Mouse (Mus musculus) 3T3-L1 (cell line): ENCODE measurements around the gene Arhgef12.
"Not testable (repeated sequence)": the region's sequence is repeated elsewhere in the genome, so short reads cannot be mapped to it uniquely, and the experiment has no call there.

Experiments
- DNase-seq: peaks from one replicate; pipeline ENCODE4 v3.0.0-alpha.2; 2015; ENCODE audit warnings: low read depth, low spot score

The Arhgef12 gene

GRCm38 (mm10) chr9:43003017-43003416 is 104.0 kb downstream of the Arhgef12 start:
- no peak for DNase-seq

GRCm38 (mm10) chr9:43000595-43001250 is 106.3 kb downstream of the Arhgef12 start:
- no peak for DNase-seq

- DNase-seq, result peak; percentile 91
Observed at GRCm38 (mm10) chr9:43000070-43000469, 107.0 kb downstream of the Arhgef12 start.

GRCm38 (mm10) chr9:42997526-42997925 is 109.5 kb downstream of the Arhgef12 start:
- no peak for DNase-seq

DNA sequence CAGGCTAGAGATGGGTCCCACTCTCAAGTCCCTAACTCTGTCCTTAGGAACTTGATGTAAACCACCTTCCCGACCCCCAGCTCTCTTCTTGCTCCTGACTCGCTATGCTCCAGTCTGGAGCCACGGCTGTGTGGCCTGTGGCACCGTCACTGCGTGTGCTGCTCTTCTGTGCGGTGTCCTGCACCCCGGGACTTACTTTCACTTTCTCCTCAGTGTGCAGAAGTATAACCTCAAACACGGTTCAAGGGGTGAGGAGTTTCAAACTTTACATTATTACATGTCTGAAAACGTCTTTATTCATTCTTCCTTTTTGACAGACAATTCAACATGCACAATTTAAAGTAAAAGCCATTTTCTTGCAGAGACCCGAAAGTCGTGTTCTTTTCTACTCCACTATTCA is 111.7 kb downstream of the Arhgef12 start:
- DNase-seq, result no peak

- DNase-seq, result no peak
Observed at GRCm38 (mm10) chr9:42994708-42995107, 112.3 kb downstream of the Arhgef12 start.

DNA sequence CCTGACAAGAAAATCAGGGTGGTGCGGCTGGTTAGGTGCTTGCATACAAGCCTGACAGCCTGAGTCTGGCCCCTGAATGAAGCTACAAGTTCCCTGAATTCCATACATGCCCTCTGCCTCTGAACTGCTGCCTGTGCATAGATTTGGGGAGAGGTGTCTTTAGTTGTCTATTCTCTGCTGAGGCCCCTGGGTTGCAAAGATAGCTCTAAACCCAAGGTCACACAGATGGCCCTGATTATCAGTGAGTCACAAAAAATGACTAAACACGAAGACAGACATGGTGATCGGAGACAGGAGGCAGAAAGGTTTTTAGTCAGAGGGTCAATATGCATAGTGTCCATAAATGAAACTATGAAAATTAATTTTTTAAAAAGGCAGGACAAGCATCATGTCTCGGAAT is 113.4 kb downstream of the Arhgef12 start:
- DNase-seq, result peak; percentile 25

DNA sequence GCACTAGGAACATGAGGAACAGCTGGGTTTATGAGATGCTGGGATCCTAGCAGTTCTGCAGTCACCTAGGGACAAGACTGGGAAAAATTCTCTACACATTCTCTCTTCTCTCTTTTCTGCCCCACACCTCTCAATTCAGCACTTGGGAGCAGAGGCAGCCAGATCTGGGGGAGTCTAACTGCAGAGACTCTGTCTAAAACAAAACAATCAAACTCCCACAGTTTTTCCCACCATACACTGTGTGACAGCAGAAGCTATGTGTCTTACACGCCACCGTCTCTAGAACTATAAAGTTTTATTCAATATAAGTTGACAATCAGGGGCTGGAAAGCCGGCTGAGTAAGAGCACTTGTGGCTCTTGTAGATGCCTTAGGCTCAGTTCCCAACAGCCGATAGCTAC is 119.1 kb downstream of the Arhgef12 start:
- no peak for DNase-seq

- no peak for DNase-seq
Observed at GRCm38 (mm10) chr9:42968894-42969521, 138.0 kb downstream of the Arhgef12 start.

- DNase-seq, result no peak
Observed at GRCm38 (mm10) chr9:42967731-42968130, 139.3 kb downstream of the Arhgef12 start.

- not testable (repeated sequence) for DNase-seq
Observed at GRCm38 (mm10) chr9:42964809-42965208, 142.2 kb downstream of the Arhgef12 start.

DNA sequence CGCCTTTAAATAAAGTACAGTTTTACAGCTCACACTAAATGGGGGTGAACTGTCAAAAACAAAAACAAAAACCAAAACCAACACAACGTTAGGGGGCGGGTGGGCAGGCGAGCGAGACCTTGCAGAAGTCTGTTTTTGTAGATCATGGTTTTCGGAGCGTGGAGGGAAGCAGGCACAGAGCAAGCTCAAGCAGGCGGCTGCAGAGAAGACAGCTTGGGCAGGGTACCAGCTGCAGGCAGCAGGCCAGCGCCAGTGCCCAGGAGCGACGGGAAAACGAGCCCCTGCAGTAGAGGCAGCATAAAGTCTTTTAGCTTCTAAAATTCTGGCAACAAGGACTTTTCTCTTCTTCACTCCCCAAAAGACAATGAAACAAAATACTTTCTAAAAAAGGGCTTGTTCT is 142.7 kb downstream of the Arhgef12 start:
- DNase-seq, result no peak

- DNase-seq, result no peak
Observed at GRCm38 (mm10) chr9:42962506-42962905, 144.5 kb downstream of the Arhgef12 start.

- no peak for DNase-seq
Observed at GRCm38 (mm10) chr9:42958401-42958800, 148.6 kb downstream of the Arhgef12 start.

DNA sequence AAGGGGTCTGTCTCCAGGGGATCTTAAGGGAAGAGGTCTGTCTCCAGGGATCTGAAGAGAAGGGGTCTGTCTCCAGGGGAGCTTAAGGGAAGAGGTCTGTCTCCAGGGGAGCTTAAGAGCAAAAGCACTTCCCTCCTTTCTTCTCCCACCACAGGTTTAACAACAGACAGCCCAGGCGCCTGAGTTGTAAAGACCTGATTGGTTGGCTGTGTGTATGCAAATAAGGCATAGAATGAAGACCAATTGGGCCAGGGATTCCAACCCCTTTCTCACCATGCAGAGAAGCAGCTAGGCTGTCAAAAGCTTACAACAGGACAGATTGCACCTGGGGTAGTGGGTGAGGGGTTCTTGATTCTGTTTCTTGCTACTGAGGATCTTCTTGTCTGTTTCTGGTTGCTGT is 158.7 kb downstream of the Arhgef12 start:
- no peak for DNase-seq

DNA sequence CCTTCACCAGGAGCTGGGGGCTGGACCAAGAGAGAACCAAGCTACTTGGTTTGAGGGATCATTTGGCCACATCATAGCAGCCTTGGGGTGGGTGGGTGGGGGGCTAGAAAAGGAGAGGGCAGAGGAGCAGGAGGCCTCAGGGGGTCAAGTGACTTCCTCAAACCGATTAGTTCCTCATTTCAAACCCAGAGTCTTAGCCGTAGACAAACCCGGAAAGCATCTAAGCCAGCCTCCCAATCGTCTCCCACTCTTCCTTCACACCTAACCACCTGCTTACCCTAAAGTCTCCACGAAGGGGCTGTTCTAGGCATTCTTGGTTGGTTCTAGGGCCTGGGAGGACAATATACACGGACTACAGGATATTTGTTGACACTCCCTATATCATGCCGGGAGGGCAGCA is 161.9 kb downstream of the Arhgef12 start:
- no peak for DNase-seq

DNA sequence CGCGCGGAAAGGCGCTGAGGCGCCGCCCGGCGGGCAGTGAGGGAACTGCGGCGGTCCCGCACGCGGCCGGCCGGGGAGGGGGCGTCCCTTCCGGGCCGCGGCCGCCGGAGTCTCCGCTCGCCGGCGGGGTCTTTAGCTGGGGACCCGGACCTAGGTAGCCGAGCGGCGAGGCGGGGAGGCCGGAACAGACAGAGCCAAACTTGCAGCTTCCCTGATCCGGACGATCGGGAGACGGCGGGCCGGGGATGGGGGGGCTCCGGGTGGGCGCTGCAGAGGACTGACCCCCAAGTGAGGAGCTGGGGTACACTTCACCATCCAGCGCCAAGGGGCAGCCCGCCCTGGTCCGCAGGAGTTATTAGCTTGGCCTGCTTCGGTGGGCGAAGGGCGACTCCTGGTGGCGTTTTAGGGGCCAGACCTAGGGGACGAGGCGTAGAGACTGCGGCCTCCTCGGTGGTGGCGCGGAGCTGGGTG is 162.5 kb downstream of the Arhgef12 start:
- DNase-seq, result peak; percentile 77

DNA sequence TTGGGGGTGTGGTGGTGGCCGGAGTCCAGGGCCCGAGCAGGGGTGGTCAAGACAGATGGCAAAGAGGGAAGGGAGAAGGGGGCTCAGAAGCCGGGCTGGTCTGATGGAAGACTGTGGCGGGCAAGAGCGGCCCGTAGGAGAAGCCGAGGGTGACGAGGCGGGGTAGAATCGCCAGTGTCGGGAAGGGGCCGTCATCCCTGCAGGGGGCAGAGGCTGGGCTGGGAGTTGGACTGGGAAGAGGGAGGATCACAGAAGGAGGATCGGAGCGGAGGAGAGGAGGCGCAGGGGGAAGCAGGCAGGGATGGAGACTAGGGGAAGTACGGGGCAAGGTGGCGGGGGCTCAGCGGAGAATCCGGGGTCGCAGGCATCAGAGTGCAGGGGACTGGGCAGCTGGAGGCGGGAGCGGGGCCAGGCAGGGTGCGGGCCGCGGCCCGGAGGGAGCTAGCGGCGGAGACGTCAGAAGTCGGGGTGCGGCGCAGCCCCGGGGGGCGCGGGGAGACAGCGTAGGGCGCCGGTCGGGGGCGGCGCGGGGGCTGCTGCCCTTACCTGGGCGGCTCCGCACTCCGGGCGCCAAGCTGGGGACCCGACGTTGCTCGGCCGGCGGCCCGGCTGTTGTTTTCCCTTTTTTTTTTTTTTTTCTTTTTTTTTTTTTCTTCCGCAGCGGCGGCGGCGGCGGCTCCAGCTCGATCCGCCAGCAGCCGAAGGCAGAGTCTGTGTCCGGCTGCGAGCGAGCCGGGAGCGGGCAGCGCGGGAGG is 163.1 kb downstream of the Arhgef12 start, which contains the start of gene Grik4:
TSS of gene Grik4 (minus strand) at position 713 of the 755 bp plus-strand sequence.
- peak; percentile 40 for DNase-seq

- no peak for DNase-seq
Observed at GRCm38 (mm10) chr9:42943057-42943529, 163.9 kb downstream of the Arhgef12 start.

GRCm38 (mm10) chr9:42942148-42942547 is 164.9 kb downstream of the Arhgef12 start:
- no peak for DNase-seq

- DNase-seq, result no peak
Observed at GRCm38 (mm10) chr9:42932146-42932545, 174.9 kb downstream of the Arhgef12 start.

GRCm38 (mm10) chr9:42927498-42927897 is 179.5 kb downstream of the Arhgef12 start:
- DNase-seq, result no peak
